Mouse (Mus musculus) C2C12 (cell line): Measurements from ENCODE around the gene Me1. TPM values are rescaled to one million over a fixed set of nuclear protein-coding genes. Genes with fewer than 3 reads are reported as not detected.

Source experiments
- H3K27me3 ChIP-seq: one replicate; pipeline ENCODE4 v1.6.1; 2011; ENCODE audit not compliant: control insufficient read depth, insufficient read depth, insufficient read length
- H3K36me3 ChIP-seq: one replicate; pipeline ENCODE4 v1.6.1; 2011; ENCODE audit not compliant: control insufficient read depth, insufficient read depth
- H3K4me3 ChIP-seq: one replicate; pipeline ENCODE4 v1.5.1; 2011; ENCODE audit warnings: mild to moderate bottlenecking, control low read depth; ENCODE audit not compliant: poor library complexity, insufficient read depth, severe bottlenecking
- H3K79me2 ChIP-seq: one replicate; pipeline ENCODE4 v1.6.1; 2011; ENCODE audit not compliant: control insufficient read depth, insufficient read depth
- H3K79me3 ChIP-seq: one replicate; pipeline ENCODE4 v1.6.1; 2011; ENCODE audit warnings: low read depth, control low read depth
- H3ac ChIP-seq: one replicate; pipeline ENCODE3; 2011; ENCODE audit warnings: low read depth; ENCODE audit not compliant: control insufficient read depth, insufficient read length
- CEBPB ChIP-seq: IDR thresholded peaks from one replicate; pipeline ENCODE4 v1.6.1; 2011; ENCODE audit warnings: low read depth, mild to moderate bottlenecking, control low read depth, moderate library complexity
- CTCF ChIP-seq: IDR thresholded peaks from one replicate; pipeline ENCODE4 v1.5.1; 2011; ENCODE audit not compliant: control insufficient read depth, insufficient read depth, insufficient read length
- FOSL1 ChIP-seq: IDR thresholded peaks from one replicate; pipeline ENCODE4 v1.8.0; 2011; ENCODE audit warnings: mild to moderate bottlenecking, low read length; ENCODE audit not compliant: poor library complexity, insufficient read depth, severe bottlenecking
- MAX ChIP-seq: IDR thresholded peaks from one replicate; pipeline ENCODE4 v1.6.1; 2011; ENCODE audit warnings: mild to moderate bottlenecking, control low read depth
- MYOD1 ChIP-seq: IDR thresholded peaks from one replicate; pipeline ENCODE4 v1.6.1; 2011; ENCODE audit warnings: low read depth; ENCODE audit not compliant: control insufficient read depth, insufficient read length
- MYOG ChIP-seq: IDR thresholded peaks from one replicate; pipeline ENCODE4 v1.6.1; 2011; ENCODE audit not compliant: control insufficient read depth, insufficient read length; ENCODE audit errors: extremely low read depth
- USF1 ChIP-seq: IDR thresholded peaks from one replicate; pipeline ENCODE4 v1.6.1; 2011; ENCODE audit warnings: low read depth, mild to moderate bottlenecking, control low read depth, moderate library complexity
- polyA plus RNA-seq: library from polyadenylated mRNA; unstranded; fragments of >200 nt; fragmentation: generic; extraction: Trizol; gene quantifications from one replicate; pipeline ENCODE4 v1.2.1, GENCODE M21; 2012; ENCODE audit warnings: missing spikeins

Me1 gene
- polyA plus RNA-seq, 1 experiment, result 50.1 TPM

DNA sequence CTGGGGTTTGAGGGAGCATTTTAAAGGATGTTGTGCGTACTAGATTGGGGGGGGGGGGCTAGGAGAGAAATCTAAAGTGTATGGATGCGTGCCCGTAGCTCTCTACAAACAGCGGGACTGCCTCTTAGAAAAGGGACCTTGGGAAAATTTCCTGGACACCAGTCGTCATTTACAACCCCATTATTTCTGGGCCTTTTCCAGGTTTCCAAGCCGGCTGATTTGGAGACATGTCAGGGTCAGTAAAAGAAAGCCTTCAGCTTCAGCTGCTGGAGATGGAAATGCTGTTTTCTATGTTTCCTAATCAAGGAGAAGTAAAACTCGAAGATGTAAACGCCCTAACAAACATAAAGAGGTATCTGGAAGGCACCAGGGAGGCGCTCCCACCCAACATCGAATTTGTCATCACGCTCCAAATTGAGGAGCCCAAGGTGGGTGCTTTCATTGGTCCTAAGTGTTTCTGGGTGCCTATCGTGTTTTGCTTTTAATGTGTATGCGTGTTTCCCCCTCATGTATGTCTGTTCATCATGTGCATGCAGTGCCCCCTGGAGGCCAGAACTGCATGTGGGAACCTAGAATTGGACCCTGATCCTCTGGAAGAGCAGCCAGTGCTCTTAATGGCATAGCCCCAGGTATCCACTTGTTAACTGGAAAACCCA is 123.0 kb downstream of the Me1 start:
- Histone ChIP-seq H3ac (no peak overlapping the region), H3K27me3 (no peaks in the 10 kb centered on the region), H3K36me3 (peaks cover 16% of the 10 kb centered on the region), H3K79me3 (peaks cover 5% of the 10 kb centered on the region), H3K4me3 (no peak overlapping the region), H3K79me2 (no peaks in the 10 kb centered on the region)
- TF ChIP-seq MAX, result no peak
- peak; percentile 18 for TF ChIP-seq CTCF

DNA sequence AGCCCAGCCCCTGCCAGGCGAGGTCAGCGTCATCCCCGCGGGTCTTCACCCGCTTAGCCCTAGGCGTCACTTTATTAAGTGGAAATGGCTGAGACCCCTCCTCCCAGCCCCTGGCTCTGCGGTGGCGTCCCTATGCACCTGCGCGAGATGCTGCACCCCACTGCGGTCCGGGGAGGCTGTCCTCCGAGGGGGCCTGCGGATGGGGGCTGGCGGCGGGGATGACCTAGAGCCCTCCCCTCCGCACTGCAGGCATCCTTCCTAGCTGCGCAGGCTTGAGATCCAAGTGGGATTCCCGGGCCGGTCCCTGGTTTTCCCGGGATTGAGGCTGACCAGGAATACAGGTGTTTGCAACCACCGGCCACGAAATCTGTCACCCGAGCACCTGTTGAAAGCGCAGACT is 123.6 kb downstream of the Me1 start:
- H3K79me2 ChIP-seq, result no peaks in the 10 kb centered on the region
- H3K79me3 ChIP-seq, result peaks cover 5% of the 10 kb centered on the region
- peak overlapping the region; percentile 3 for H3ac ChIP-seq
- peak overlapping the region; percentile 18 for H3K4me3 ChIP-seq
- TF ChIP-seq MYOG, result no peak
- TF ChIP-seq MAX, result no peak
- no peak for TF ChIP-seq CTCF
- TF ChIP-seq FOSL1, result no peak
- TF ChIP-seq CEBPB, result no peak
- TF ChIP-seq USF1, result no peak
- no peak for TF ChIP-seq MYOD1
- H3K36me3 ChIP-seq, result peaks cover 17% of the 10 kb centered on the region
- no peaks in the 10 kb centered on the region for H3K27me3 ChIP-seq

DNA sequence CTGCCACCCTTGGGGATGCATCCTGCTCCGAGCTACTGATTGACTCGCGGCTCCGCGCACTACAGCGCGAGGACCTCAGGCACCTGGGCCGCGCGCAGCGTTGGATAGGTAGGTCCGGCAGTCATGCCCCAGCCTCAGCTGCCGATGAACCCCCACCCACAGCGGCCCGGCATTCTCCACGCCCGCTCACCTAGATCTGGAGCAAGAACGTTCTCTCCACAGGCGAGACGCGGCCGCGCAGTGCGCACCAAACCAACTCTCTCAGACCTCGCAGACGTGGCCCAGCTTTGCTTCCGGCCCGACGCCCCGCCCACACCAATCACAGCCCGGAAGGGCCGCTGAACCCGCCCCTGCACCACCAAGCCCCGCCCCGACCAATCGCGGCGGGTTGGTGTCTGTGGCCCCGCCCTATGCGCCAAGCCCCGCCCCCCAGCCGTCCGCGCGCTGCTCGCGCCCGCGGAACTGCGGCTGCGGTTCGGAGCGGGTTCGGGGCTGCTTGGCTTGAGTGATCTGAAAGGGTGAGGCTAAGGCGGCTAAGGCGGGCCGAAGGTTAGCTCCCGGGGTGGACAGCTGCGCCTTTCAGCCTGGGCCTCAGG is 124.1 kb downstream of the Me1 start, which contains the start of the genes Pgm3 and Rwdd2a:
Pgm3 (minus strand) TSS at position 303 of the 596 bp plus-strand sequence.
Rwdd2a (plus strand) TSS at position 452 of the 596 bp plus-strand sequence.
- no peaks in the 10 kb centered on the region for H3K27me3 ChIP-seq
- H3K4me3 ChIP-seq, result peak within 1 kb of the TSS; percentile 44
- peak; percentile 22 for TF ChIP-seq MAX
- no peak for TF ChIP-seq MYOD1
- H3K79me3 ChIP-seq, result peaks cover 5% of the 10 kb centered on the region
- H3K79me2 ChIP-seq, result no peaks in the 10 kb centered on the region
- H3ac ChIP-seq, result peak within 1 kb of the TSS; percentile 86
- peaks cover 17% of the 10 kb centered on the region for H3K36me3 ChIP-seq

DNA sequence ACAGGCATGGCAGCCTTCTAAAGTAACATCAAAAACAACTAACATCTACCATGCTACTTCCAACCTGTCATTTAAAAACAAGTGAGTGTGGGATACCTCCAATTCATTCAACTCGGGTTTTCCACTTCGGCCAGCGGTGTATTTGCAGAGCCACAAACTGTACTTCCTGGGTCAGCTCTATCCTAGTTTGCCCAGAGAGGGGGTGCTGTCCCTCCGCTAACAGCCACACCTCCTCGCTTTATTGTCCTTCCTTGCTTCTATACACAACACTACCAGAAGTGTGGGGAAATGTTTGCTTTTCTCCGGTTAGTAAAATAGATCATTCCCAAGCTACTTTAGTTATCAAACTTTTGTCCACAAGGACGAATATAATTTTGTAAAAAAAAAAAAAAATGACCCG is 124.8 kb downstream of the Me1 start:
- Histone ChIP-seq H3K27me3 (no peaks in the 10 kb centered on the region), H3K36me3 (peaks cover 17% of the 10 kb centered on the region)
- TF ChIP-seq USF1 (no peak), MYOD1 (no peak), FOSL1 (no peak), CTCF (no peak), MYOG (no peak), CEBPB (no peak), MAX (no peak)

DNA sequence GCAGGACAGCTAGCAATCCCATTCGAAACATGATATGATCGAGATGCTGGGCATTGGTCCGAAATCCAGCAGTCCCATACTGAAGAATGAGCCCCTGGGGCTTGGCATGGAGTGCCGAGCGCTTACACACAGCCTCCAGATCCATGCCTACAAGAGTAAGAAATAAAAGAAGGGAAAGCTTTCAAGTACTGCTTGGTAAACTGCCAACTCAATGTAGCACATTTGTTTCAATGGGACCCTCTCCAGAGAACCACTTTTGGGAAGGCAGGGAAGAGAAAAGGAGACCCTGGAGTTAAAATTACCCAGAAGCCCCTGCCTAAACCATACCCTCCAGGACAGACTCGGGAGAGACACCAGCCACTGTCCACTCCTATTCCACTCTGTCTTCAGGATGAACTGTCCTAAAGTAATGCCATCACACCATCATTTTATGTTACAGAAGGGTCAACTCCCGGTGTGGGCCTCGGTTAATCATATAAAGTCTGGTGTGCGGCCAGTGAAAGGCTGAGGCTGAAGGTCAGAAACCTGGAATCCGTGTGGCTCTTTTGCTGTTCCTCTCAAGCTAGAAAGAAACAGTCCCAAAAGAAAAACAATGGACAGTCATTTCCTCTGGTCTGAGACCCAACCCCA is 125.4 kb downstream of the Me1 start:
- Histone ChIP-seq H3K79me3 (peaks cover 5% of the 10 kb centered on the region), H3ac (no peak overlapping the region), H3K27me3 (no peaks in the 10 kb centered on the region), H3K4me3 (no peak overlapping the region), H3K79me2 (no peaks in the 10 kb centered on the region), H3K36me3 (peaks cover 21% of the 10 kb centered on the region)
- no peak for TF ChIP-seq MYOG
- TF ChIP-seq MYOD1, result no peak
- TF ChIP-seq USF1, result no peak
- TF ChIP-seq MAX, result no peak
- no peak for TF ChIP-seq CEBPB
- no peak for TF ChIP-seq FOSL1

More for the DNA sequence above, 124.8 kb downstream of the Me1 start:
- Histone ChIP-seq H3ac (no peak overlapping the region), H3K79me3 (peaks cover 5% of the 10 kb centered on the region), H3K79me2 (no peaks in the 10 kb centered on the region), H3K4me3 (peak overlapping the region; percentile 44)
